Mouse (Mus musculus) megakaryocyte, adult 5-6 weeks (primary cell): ENCODE results near the gene Tmem106c. TPM values are rescaled to one million over a fixed set of nuclear protein-coding genes. Genes with fewer than 3 reads are reported as not detected.

ENCODE experiments used
- ATAC-seq: 2 replicates; pipeline ENCODE4 v1.8.0; 2016; ENCODE audit warnings: mild to moderate bottlenecking, inconsistent platforms; ENCODE audit not compliant: poor library complexity, severe bottlenecking
- total RNA-seq, 2 experiments: library from RNA; stranded (forward) in 1 of 2; stranded (reverse) in 1 of 2; fragments of 153-499, 151-499 nt in 1 of 2; fragments of 221-1000, 200-1000 nt in 1 of 2; gene quantifications; 2 replicates each; pipeline versions ENCODE4 v1.2.3 to v1.2.4; 2015 to 2017

Gene Tmem106c
- total RNA-seq, 2 experiments from 2014 or later: 12.4 to 13.5 TPM

- ATAC-seq: peak; percentile 84
These were observed 11.7 kb upstream of the Tmem106c start for GRCm38 (mm10) chr15:97952137-97952888.

DNA sequence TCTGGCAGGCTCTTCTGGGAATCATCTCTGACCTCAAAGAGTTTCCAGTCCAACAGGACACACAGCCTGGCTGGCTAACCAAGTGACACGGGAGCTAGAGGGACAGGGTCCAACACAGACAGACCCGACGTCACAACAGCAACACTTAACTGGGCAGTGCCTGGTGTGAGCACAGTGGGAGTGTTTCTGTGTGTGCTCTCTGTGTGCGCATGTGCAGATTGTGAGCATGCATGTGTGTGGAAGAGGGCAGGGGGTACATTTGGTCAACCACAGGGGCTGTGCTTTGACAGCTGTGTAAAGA, 11.2 kb upstream of the Tmem106c start:
- no peak for ATAC-seq

DNA sequence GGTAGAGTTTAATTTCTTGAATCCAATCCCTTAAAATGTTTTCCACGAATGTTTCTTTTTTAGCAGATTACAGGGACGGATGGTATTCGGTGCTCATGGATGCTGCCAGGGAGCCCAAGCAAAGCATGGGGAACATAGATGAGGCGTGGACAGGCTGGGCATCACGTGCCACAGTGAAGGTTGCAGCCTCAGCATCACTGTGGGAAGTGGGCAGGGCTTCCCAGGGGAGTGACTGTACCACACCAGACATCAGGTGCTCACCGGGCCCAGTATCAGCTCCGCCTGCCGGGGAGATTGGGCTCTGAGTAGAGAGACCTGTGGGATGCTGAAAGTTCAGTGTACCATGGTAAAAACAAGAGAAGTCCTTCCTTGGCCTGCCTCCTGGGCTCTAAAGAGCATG, 9.3 kb upstream of the Tmem106c start:
- no peak for ATAC-seq

- no peak for ATAC-seq
These were observed 8.7 kb upstream of the Tmem106c start for GRCm38 (mm10) chr15:97955286-97955685.

- no peak for ATAC-seq
These were observed 8.3 kb upstream of the Tmem106c start for GRCm38 (mm10) chr15:97955742-97956141.

DNA sequence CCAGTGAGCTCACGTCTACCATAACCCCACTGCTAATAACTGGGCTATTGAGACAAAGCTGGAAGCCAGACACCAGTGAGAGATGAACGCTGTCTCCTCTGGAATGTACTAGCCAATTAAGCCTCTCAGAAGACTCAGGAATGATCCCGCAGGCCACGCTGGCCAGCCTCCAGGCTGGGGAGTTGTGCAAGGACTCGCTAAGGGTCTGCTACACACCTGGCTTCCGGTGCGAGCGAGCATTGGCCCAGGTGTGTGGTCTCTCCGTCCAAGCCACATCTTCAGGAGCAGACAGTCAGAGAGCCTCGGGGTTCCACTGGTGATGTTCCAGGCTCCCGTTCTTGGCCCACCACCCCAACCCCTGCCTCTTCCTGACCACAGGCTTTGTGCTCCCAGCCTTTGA, 7.6 kb upstream of the Tmem106c start:
- ATAC-seq: no peak

- peak; percentile 22; the same call in 1 of the 2 replicates for ATAC-seq
These were observed 541 bp upstream of the Tmem106c start for GRCm38 (mm10) chr15:97963329-97963988.

GRCm38 (mm10) chr15:97964836-97965187, 812 bp downstream of the Tmem106c start:
- no peak for ATAC-seq

- ATAC-seq: no peak
These were observed 1.5 kb downstream of the Tmem106c start for GRCm38 (mm10) chr15:97965311-97966045.

DNA sequence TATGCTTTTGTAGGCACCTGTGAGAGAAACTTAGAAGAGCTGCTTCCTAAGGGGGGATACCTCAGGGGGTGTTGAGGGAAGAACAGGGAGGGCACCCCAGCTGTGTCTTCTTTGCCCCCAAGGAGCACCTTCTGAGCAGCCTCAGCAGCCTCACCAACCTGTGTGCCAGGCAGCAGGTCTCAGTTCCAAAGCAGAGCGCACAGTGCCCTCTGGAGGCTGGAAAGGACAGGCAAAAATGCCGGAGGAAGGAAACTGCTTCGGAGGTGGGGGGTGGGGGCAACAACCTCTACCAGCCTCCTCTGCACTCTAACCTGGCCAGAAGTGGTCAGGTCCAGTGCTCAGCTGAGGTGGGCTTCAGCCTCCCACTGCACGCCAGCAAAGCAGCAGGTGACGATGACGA, 6.3 kb downstream of the Tmem106c start:
- ATAC-seq: peak; percentile 43; the same call in 1 of the 2 replicates

DNA sequence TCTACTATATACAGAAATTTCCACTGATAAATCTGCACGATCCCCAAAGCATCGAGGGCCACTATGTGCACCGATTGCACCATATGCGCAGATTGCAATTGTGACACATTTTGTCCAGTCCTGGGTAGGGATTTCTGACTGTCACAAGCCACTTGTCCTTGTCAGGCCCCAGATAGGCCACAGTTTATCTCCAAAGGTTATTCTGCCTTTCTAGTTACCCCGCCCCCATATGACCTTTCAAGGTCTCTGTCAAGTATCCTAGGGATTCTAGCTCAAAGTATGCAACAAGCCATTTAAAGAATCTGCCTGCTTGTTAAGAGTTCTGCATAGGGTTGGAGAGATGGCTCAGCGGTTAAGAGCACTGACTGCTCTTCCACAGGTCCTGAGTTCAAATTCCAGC, 8.6 kb downstream of the Tmem106c start:
- ATAC-seq: no peak

DNA sequence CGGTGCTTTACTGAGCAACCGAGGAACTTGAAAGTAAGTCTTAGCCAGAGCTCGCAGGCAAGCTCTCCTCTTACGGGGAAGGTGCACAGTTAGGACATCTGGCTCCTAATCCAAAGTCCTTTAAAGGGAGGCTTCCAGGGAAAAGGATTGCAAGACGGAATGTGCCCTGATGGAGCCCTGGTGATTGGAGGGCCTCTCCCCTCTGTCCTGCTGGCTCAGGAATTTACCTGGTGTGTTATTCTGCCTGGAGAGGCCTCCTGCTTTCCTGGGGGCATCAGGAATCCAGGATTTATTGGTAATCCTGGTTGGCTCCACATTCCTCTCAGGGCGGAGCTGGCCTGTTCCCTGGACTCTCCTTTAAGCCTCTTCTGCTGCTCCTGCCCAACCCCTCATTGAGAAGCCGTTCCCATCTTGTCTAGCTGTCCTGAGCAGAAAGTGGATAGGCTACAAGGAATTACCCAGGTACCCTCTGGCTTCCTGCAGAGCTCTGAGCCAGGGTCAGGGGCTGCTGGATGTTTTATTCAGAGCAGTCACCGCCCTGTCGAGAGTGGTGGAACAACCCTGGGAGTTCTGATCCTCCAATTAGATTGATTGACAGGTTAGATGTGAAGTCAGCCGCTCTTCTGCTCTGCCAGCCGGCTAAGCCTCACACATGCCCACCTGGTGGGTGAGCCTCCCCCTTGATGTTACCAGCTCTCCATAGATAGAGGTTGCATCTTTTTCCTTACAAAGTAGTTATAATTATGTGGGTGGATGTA, 9.4 kb downstream of the Tmem106c start:
- ATAC-seq: no peak

DNA sequence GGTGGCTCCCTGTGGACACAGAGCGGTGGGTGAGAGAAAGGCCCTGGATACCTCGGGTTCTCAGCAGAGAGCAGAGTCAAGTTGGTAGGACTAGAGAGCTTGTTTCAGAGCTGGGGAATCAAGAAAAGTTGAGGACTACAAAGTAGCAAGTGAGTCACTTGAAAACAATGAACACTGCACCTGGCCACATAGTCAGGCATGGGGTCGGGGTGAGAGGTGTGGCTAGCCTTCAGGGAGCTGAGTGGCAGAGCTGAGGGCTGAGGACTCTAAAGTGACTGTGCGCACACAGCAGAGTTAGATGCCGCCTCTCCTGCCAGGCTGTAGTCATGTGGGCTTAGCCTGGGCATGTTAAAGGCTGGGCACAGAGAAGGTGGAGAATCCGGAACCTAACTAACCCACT, 17.6 kb downstream of the Tmem106c start:
- no peak for ATAC-seq

DNA sequence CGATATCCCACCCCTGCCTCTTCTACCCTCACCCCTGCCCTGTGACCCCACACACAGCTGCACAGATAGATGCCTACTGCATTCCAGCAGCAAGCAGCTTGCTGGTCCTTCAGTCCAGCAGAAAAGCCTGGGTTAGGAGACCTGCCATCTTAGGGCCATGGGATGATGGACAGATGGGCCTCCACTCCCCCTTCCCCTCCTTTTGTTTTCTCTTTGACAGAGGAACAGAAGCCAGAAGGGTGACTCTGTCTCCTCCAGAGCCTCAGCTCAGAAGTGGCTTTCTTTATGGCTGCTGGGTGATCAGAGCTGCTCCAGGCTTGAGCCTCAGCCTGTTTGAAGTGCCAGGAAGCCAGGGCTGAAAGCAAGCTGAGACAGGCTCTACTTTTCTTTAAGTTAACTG, 25.5 kb downstream of the Tmem106c start:
- no peak for ATAC-seq

GRCm38 (mm10) chr15:97990124-97990523, 26.1 kb downstream of the Tmem106c start:
- ATAC-seq: no peak

GRCm38 (mm10) chr15:97990721-97991120, 26.7 kb downstream of the Tmem106c start:
- ATAC-seq: no peak

DNA sequence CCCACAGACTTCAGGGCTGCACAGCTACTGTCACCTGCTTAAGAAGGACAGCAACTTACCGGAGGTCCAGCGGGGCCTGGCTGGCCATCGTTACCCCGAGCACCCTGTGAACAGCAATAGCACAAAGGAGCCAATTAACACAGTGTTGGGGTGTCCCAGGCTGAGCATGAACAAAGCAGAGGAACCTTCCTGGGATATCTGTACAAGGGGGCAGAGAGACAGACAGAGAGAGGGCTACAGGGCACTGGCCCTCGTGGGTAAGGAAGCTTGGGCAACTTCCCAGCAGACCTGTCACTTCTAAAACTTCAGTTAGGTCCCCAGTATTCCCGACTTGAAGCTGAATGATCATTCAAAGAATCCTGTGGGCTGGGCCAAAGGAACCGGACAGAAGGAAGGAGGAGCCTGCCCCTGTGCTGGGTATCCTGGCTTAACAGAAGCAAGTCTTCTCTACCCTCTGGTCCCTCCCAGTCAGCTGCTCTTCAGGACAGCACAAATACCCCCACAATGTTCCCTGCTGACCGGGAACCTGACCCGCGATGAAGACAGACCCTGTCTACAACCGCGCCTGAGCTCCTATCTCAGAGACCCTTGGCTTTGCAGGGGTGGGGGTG, 27.4 kb downstream of the Tmem106c start:
- ATAC-seq: no peak

GRCm38 (mm10) chr15:97992027-97992711, 28.2 kb downstream of the Tmem106c start:
- ATAC-seq: no peak

GRCm38 (mm10) chr15:97992712-97993286, 28.8 kb downstream of the Tmem106c start:
- ATAC-seq: peak; percentile 88

- ATAC-seq: no peak
These were observed 32.8 kb downstream of the Tmem106c start for GRCm38 (mm10) chr15:97996716-97997256.
